Mouse (Mus musculus) hindbrain, embryonic 15.5 days (tissue): ENCODE data around the gene Cnot2. TPM values are rescaled to one million over a fixed set of nuclear protein-coding genes. Genes with fewer than 3 reads are reported as not detected.

Source experiments
- ATAC-seq: fragments of 200-750 bp; cut with Nextera tagmentation; 2 replicates; pipeline ENCODE4 v1.8.0; 2017; ENCODE audit warnings: low read depth, moderate number of reproducible peaks, moderate TSS enrichment; ENCODE audit not compliant: low FRiP score
- H3K27ac ChIP-seq: fragments of 300-500 bp; sonication (generic); replicated peaks from 2 replicates; pipeline ENCODE4 v1.5.1; 2015; ENCODE audit warnings: mild to moderate bottlenecking, inconsistent platforms
- H3K27me3 ChIP-seq: fragments of 300-500 bp; sonication (generic); 2 replicates; pipeline ENCODE4 v1.6.1; 2015; ENCODE audit warnings: control low read depth, inconsistent platforms
- H3K36me3 ChIP-seq: fragments of 300-500 bp; sonication (generic); 2 replicates; pipeline ENCODE4 v1.6.1; 2015; ENCODE audit warnings: control low read depth, inconsistent platforms
- H3K4me1 ChIP-seq: fragments of 300-500 bp; sonication (generic); replicated peaks from 2 replicates; pipeline ENCODE4 v1.6.1; 2015; ENCODE audit warnings: control low read depth, inconsistent platforms
- H3K4me2 ChIP-seq: fragments of 300-500 bp; sonication (generic); 2 replicates; pipeline ENCODE4 v1.6.1; 2015; ENCODE audit warnings: moderate library complexity, mild to moderate bottlenecking, inconsistent platforms
- H3K4me3 ChIP-seq: fragments of 300-500 bp; sonication (generic); 2 replicates; pipeline ENCODE4 v1.5.1; 2015; ENCODE audit warnings: mild to moderate bottlenecking, inconsistent platforms
- H3K9ac ChIP-seq: fragments of 300-500 bp; sonication (generic); 2 replicates; pipeline ENCODE4 v1.6.1; 2015; ENCODE audit warnings: inconsistent platforms
- H3K9me3 ChIP-seq: fragments of 300-500 bp; sonication (generic); 2 replicates; pipeline ENCODE4 v1.6.1; 2016; ENCODE audit warnings: control low read depth, inconsistent platforms
- WGBS: fragments of 180-500 bp; shearing (Covaris S2); methylation state at CpG from one replicate; pipeline ENCODE4 v1.1.7; 2015; 5-methylcytosine and 5-hydroxymethylcytosine counted together
- polyA plus RNA-seq: library from polyadenylated mRNA; unstranded; fragments of >200 nt; fragmentation: Nextera tagmentation; extraction: Ambion mirVana; gene quantifications from 2 replicates; pipeline ENCODE4 v1.2.1, GENCODE M21; 2015

The Cnot2 gene
- polyA plus RNA-seq, 1 experiment from 2014 or later: 83.5 TPM

DNA sequence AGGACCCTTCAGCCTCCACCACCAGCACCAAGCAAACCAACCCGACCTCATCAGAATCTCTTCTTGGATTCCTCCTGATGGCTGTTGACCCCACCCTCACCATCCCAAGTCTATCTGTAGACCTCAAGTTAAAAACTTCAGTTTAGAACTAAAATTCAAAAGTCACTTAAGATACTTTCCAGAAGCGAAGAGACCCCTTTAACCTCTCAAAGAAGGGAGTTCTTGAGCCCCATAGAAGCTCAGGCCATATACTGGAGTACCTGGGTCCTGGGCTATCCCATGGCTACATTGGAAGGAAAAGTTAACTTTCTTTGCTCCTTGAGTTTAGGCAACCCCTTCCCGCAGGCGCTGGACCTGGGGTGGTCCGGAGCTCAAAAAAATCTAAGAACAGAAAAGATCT is 108.7 kb downstream of the Cnot2 start:
- ATAC-seq: no peak
- peaks cover 41% of the 10 kb centered on the region for H3K4me1 ChIP-seq
- H3K27me3 ChIP-seq: no peaks in the 10 kb centered on the region
- H3K9ac ChIP-seq: peak overlapping the region; percentile 76
- no peaks in the 10 kb centered on the region for H3K36me3 ChIP-seq
- no peak overlapping the region; the same call in 1 of the 2 replicates for H3K27ac ChIP-seq
- peak overlapping the region; percentile 94 for H3K4me2 ChIP-seq
- 9% methylated on average over 5 of the region's 5 CpGs for WGBS
- H3K9me3 ChIP-seq: no peaks in the 10 kb centered on the region
- peak overlapping the region; percentile 70 for H3K4me3 ChIP-seq

DNA sequence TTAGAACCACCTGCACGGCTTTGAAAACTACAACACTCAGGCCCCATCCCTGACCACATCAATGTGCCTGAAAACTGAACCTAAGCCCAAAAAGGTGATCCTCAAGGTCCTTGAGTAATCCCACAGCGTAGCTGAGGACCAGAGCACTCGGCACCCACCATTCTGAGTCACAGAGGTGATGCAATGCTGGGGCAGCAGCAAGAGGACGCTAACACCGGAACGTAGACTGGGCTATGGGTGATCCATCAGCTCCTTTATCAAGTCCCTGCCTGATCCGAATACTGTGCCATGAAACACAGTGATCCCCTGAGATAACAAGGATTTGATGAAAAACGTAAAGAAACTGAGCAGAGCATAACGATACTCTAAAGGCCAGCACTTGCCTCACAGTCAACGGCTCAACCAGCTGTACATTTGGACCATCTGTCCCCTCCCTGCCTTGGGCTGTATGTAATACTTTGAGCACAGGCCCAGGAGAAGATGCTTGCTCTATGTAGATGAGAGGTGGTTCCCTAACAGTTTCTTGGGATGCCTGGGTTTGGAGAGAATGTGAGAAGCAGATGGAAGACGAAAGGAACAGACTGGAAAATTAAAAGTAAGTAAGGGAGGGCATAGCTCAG is 110.9 kb downstream of the Cnot2 start:
- Histone ChIP-seq H3K9me3 (no peaks in the 10 kb centered on the region), H3K4me3 (peak overlapping the region; percentile 13), H3K36me3 (no peaks in the 10 kb centered on the region), H3K27ac (no peak overlapping the region), H3K9ac (no peak overlapping the region), H3K4me2 (peak overlapping the region; percentile 32), H3K27me3 (no peaks in the 10 kb centered on the region), H3K4me1 (peaks cover 37% of the 10 kb centered on the region)
- ATAC-seq: no peak
- WGBS: 67% methylated on average over 11 of the region's 11 CpGs

DNA sequence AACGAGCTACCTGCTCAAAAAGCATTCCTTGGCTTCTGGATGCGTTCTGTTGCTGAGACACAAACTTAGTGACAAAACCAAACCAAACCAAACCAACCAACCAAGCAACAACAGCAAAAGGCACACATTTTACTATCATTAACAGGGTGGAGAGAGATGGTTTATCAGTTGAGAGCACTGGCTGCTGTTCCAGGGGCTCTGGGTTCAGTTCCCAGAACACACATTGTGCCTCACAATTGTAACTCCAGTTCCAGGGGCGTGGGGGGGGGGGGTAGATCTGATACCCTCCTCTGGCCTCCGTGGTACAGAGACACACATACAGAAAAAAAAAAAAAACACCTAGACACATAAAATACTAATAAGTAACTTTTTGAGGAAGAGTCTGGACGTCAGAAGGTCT is 113.2 kb downstream of the Cnot2 start:
- WGBS: 82% methylated on average over 5 of the region's 5 CpGs
- Histone ChIP-seq H3K27me3 (no peaks in the 10 kb centered on the region), H3K27ac (no peak overlapping the region), H3K36me3 (no peaks in the 10 kb centered on the region), H3K9me3 (no peaks in the 10 kb centered on the region), H3K4me2 (no peak overlapping the region), H3K4me3 (no peak overlapping the region), H3K4me1 (peaks cover 28% of the 10 kb centered on the region), H3K9ac (no peak overlapping the region)
- ATAC-seq: no peak

DNA sequence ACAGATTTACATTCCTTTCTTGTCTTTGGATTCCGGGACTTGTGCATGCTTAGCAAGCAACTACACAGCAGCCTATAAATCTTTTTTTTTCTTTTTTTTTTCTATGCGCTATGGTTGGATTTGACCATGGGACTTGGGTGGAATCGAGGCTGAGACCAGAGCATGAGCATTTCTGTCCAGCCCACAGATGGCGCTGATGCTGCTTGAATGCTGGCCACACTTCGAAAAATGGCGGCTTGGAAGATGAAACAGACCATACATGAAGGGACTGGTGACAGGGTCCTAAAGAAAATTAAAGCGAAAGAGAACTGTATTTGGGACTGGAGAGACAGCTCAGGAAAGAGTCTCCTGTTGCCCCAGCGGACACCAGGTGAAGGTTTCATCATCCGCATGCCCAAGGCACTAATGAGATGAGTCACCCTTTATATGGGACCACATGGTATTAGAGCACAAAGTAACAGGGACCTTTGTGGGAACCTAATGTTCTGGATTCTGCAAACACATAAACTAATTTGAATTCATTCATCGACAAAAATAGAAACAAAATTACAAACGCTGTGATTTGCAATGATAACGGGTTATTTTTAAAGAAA is 117.5 kb downstream of the Cnot2 start:
- Histone ChIP-seq H3K9ac (no peak overlapping the region), H3K27me3 (no peaks in the 10 kb centered on the region), H3K27ac (no peak overlapping the region), H3K4me2 (no peak overlapping the region), H3K4me3 (no peak overlapping the region), H3K9me3 (no peaks in the 10 kb centered on the region), H3K4me1 (no peaks in the 10 kb centered on the region), H3K36me3 (0 out of 2 replicates have a peak, but pooled peaks cover 2% of the 10 kb centered on the region)
- no peak for ATAC-seq
- 93% methylated on average over 12 of the region's 12 CpGs for WGBS

DNA sequence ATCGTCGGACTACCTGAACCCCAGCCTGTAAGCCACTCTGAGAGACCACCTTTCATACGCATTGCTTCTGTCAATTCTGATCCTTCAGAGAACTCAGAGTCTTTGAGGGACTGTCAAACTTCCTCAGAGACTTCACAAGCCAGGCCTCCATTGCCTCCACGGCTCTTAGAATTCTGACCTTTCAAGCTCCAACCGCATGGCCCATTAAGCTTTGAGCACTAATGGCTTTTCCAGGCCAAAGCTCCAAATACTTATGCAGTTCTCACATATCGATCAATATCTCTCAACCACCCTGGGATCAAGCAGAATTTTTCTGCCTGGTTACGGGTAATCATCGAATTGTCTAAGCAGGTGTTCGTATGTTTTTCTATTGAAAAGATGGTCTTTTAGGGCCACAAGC is 119.9 kb downstream of the Cnot2 start:
- no peak overlapping the region for H3K9ac ChIP-seq
- no peak for ATAC-seq
- H3K36me3 ChIP-seq: 0 out of 2 replicates have a peak, but pooled peaks cover 2% of the 10 kb centered on the region
- no peak overlapping the region for H3K4me2 ChIP-seq
- WGBS: 80% methylated on average over 9 of the region's 9 CpGs
- no peak overlapping the region for H3K27ac ChIP-seq
- no peaks in the 10 kb centered on the region for H3K9me3 ChIP-seq
- H3K4me1 ChIP-seq: no peaks in the 10 kb centered on the region
- no peaks in the 10 kb centered on the region for H3K27me3 ChIP-seq
- no peak overlapping the region for H3K4me3 ChIP-seq

DNA sequence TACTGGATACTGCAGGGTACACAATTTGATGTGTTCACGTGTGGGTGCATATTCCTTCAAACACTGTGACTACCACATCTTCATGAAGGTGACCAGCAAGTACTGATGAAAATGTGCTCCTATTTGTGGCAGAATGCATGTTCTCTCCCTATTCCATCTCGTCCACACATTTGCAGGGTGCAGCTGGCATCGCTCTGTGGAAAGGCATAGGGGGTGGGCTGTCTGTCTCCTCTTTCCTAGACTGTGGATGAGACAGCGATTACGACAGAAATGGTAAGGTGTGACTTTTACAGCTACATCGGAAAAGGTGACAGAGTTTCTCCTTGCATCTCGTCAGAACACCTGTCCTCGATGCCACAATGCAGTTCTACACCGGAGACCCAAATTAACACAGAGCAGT is 122.5 kb downstream of the Cnot2 start:
- Histone ChIP-seq H3K4me2 (no peak overlapping the region), H3K27ac (no peak overlapping the region), H3K4me3 (no peak overlapping the region), H3K9me3 (no peaks in the 10 kb centered on the region), H3K9ac (no peak overlapping the region), H3K4me1 (no peaks in the 10 kb centered on the region), H3K36me3 (0 out of 2 replicates have a peak, but pooled peaks cover 2% of the 10 kb centered on the region), H3K27me3 (no peaks in the 10 kb centered on the region)
- 97% methylated on average over 9 of the region's 9 CpGs for WGBS
- ATAC-seq: no peak

DNA sequence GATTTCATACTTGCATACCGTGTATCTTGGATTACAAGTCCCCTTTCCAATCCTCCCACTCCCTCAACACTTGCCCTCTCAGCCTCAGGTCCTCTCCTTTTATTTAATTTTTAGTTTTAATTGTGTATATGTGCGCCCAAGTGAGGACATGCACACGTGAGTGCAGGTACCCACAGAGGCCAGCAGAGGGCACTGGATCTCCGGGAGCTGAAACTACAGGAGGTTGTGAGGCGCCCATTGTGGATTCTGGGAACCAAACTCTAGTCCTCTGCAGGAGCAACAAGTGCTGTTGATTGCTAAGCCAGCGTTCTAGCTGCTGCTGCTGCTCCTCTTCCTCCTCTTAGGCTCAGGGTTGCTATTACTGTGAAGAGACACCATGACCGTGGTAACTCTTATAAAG is 128.5 kb downstream of the Cnot2 start:
- Histone ChIP-seq H3K4me2 (no peak overlapping the region), H3K4me3 (no peak overlapping the region), H3K4me1 (no peaks in the 10 kb centered on the region), H3K27ac (no peak overlapping the region), H3K36me3 (no peaks in the 10 kb centered on the region), H3K9ac (no peak overlapping the region), H3K27me3 (no peaks in the 10 kb centered on the region), H3K9me3 (no peaks in the 10 kb centered on the region)
- 97% methylated on average over 7 of the region's 7 CpGs for WGBS
- ATAC-seq: no peak

DNA sequence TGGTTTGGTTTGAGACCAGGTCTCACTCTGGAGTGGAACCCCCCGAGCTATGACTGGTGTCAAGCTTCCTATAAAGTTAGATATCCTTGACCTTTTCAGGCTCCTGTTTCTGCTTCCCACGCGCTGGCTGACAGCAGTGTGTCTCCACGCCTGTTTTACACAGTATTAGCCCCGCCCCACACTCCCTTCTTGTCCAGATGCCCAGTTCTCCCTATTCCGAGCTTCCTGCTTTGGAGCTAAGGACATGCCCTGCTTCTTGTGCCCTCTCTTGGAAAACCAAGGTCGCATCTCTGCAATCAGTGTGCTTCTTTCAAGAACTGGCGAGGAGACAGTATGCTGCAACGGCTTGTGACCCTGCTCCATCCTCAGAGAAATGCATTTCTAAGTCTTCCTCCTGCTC is 130.7 kb downstream of the Cnot2 start:
- no peak for ATAC-seq
- Histone ChIP-seq H3K9ac (no peak overlapping the region), H3K9me3 (no peaks in the 10 kb centered on the region), H3K4me2 (no peak overlapping the region), H3K4me3 (no peak overlapping the region), H3K36me3 (no peaks in the 10 kb centered on the region), H3K4me1 (no peaks in the 10 kb centered on the region), H3K27me3 (no peaks in the 10 kb centered on the region), H3K27ac (no peak overlapping the region)
- WGBS: 70% methylated on average over 9 of the region's 9 CpGs

DNA sequence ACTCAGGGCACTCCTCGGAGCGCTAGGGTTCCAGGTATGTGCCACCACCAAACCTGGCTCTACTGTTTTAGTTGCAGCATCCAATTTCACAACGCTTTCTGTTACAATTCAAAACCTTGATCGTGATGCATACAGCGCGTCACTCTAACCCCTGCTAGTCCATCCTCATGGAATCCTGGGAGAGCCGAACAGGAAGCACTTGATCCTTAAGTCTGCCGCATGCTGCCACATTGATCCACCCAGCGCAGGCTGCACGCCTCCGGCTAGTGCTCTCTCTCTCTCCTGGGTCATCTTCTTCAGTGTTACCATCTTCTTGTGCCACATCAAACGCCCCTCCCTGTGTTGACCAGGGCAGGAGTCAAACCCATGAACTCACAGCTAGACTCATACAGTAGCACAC is 133.1 kb downstream of the Cnot2 start:
- Histone ChIP-seq H3K36me3 (0 out of 2 replicates have a peak, but pooled peaks cover 3% of the 10 kb centered on the region), H3K27me3 (no peaks in the 10 kb centered on the region), H3K4me2 (no peak overlapping the region), H3K9ac (no peak overlapping the region), H3K4me1 (no peaks in the 10 kb centered on the region), H3K27ac (no peak overlapping the region), H3K4me3 (no peak overlapping the region), H3K9me3 (no peaks in the 10 kb centered on the region)
- no peak for ATAC-seq
- 95% methylated on average over 12 of the region's 12 CpGs for WGBS

DNA sequence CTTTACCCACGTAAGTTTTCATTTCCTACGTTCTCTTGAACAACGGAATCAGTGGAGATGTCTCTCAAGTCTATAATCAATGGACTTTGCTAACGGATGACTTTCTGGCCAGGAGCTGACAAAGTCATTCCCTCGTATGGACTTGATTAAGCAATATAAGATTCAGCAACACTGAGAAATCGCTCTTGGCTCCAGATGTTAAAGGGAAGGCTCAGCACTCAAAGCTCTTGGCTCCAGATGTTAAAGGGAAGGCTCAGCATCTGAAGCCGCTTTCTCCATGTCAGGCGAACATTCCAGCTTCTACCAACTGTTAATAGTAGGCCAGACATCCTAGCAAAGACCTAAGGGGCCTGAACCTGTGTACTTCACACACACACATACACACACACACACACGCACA is 134.1 kb downstream of the Cnot2 start:
- Histone ChIP-seq H3K9ac (no peak overlapping the region), H3K27ac (no peak overlapping the region), H3K36me3 (0 out of 2 replicates have a peak, but pooled peaks cover 3% of the 10 kb centered on the region)

DNA sequence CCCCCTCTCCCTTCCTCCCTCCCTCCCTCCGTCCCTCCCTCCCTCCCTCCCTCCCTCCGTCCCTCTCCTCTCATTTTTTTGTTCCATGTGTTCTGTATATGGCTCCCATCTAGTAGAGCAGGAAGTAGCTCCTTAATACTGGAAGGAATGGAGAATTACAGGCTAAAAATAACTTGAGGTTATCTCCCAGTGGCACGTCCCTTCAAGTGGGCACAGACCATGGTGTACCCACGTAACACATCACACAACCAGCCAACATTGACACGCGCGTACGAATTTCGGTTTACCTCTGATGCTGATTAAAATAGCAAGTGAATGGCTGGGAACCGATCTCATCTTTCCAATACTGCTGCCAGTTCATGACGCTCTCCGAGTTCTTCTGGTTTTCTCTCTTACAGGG is 135.3 kb downstream of the Cnot2 start:
- H3K9ac ChIP-seq: no peak overlapping the region
- no peak overlapping the region for H3K4me3 ChIP-seq
- no peak for ATAC-seq
- H3K27me3 ChIP-seq: no peaks in the 10 kb centered on the region
- 0 out of 2 replicates have a peak, but pooled peaks cover 3% of the 10 kb centered on the region for H3K36me3 ChIP-seq
- H3K4me2 ChIP-seq: no peak overlapping the region
- H3K9me3 ChIP-seq: no peaks in the 10 kb centered on the region
- no peak overlapping the region for H3K27ac ChIP-seq
- 90% methylated on average over 12 of the region's 12 CpGs for WGBS
- H3K4me1 ChIP-seq: no peaks in the 10 kb centered on the region

More for the DNA sequence above, 134.1 kb downstream of the Cnot2 start:
- no peaks in the 10 kb centered on the region for H3K27me3 ChIP-seq
- no peak overlapping the region for H3K4me2 ChIP-seq
- H3K4me3 ChIP-seq: no peak overlapping the region
- no peak for ATAC-seq
- no peaks in the 10 kb centered on the region for H3K9me3 ChIP-seq
- WGBS: 91% methylated on average over 9 of the region's 9 CpGs
- no peaks in the 10 kb centered on the region for H3K4me1 ChIP-seq

DNA sequence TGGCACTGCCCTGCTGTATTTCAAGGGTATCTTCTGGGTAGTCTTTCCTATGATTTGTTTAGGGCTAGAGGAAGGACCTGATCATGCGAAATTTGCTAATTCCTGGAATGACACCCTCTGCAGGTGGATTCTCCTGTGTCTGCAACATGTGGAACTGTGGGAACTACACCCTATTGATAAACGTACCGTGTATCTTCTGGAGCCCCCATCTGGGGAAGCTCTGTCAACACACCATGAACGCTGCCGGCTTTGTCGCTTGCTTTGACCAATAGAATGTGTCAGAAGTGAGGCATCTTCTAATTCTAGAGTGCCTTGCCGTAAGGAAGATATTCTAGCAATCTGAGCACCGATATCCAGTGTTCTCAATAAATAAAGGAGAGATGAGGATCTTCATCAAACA is 136.5 kb downstream of the Cnot2 start:
- no peak overlapping the region for H3K9ac ChIP-seq
- ATAC-seq: no peak
- no peaks in the 10 kb centered on the region for H3K4me1 ChIP-seq
- H3K4me2 ChIP-seq: no peak overlapping the region
- H3K4me3 ChIP-seq: no peak overlapping the region
- 0 out of 2 replicates have a peak, but pooled peaks cover 3% of the 10 kb centered on the region for H3K36me3 ChIP-seq
- H3K27me3 ChIP-seq: no peaks in the 10 kb centered on the region
- no peak overlapping the region for H3K27ac ChIP-seq
- no peaks in the 10 kb centered on the region for H3K9me3 ChIP-seq
- WGBS: 94% methylated on average over 8 of the region's 8 CpGs
